Mouse (Mus musculus) myocyte (in vitro differentiated cells): ENCODE data around the gene Vopp1. TPM values are rescaled to one million over a fixed set of nuclear protein-coding genes. Genes with fewer than 3 reads are reported as not detected.

ENCODE experiments used
- H3K27me3 ChIP-seq: one replicate; pipeline ENCODE4 v1.6.1; 2011; ENCODE audit not compliant: control insufficient read depth, insufficient read depth, insufficient read length
- H3K36me3 ChIP-seq: one replicate; pipeline ENCODE4 v1.6.1; 2011; ENCODE audit not compliant: control insufficient read depth, insufficient read depth
- H3K4me2 ChIP-seq: one replicate; pipeline ENCODE4 v1.6.1; 2011; ENCODE audit warnings: low read depth, control low read depth
- H3K4me3 ChIP-seq: one replicate; pipeline ENCODE4 v1.5.1; 2011; ENCODE audit warnings: mild to moderate bottlenecking, control low read depth, moderate library complexity
- H3K79me2 ChIP-seq: one replicate; pipeline ENCODE4 v1.6.1; 2011; ENCODE audit not compliant: control insufficient read depth, insufficient read depth
- H3ac ChIP-seq: one replicate; pipeline ENCODE4 v1.6.1; 2011; ENCODE audit not compliant: control insufficient read depth, insufficient read length
- CEBPB ChIP-seq: IDR thresholded peaks from 2 replicates; pipeline ENCODE4 v1.6.1; 2011; ENCODE audit warnings: mild to moderate bottlenecking, moderate library complexity; ENCODE audit not compliant: poor library complexity, insufficient read depth, severe bottlenecking
- E2F4 ChIP-seq: IDR thresholded peaks from one replicate; pipeline ENCODE4 v1.6.1; 2011; ENCODE audit warnings: mild to moderate bottlenecking, control low read depth, moderate library complexity; ENCODE audit not compliant: insufficient read depth
- MAX ChIP-seq: IDR thresholded peaks from one replicate; pipeline ENCODE4 v1.6.1; 2011; ENCODE audit warnings: low read depth, mild to moderate bottlenecking, control low read depth
- MYOD1 ChIP-seq, 3 experiments: IDR thresholded peaks; one replicate each; pipeline ENCODE4 v1.6.1; 2011; ENCODE audit warnings: control low read depth in 2 of 3, low read depth in 2 of 3, mild to moderate bottlenecking in 2 of 3, moderate library complexity in 1 of 3; ENCODE audit not compliant: insufficient read length in 2 of 3, control insufficient read depth in 1 of 3
- MYOG ChIP-seq, 3 experiments: IDR thresholded peaks; one replicate each; pipeline ENCODE4 v1.6.1; 2011; ENCODE audit warnings: control low read depth in 2 of 3, low read depth in 2 of 3, mild to moderate bottlenecking in 2 of 3; ENCODE audit not compliant: insufficient read length in 2 of 3, control insufficient read depth in 1 of 3, insufficient read depth in 1 of 3
- POLR2A ChIP-seq: IDR thresholded peaks from one replicate; pipeline ENCODE4 v1.6.1; 2011; ENCODE audit warnings: low read depth, mild to moderate bottlenecking, control low read depth, moderate library complexity; ENCODE audit not compliant: insufficient read length
- POLR2AphosphoS2 ChIP-seq: IDR thresholded peaks from one replicate; pipeline ENCODE4 v1.6.1; 2011; ENCODE audit warnings: low read depth, control low read depth; ENCODE audit not compliant: insufficient read length
- REST ChIP-seq: IDR thresholded peaks from one replicate; pipeline ENCODE4 v1.6.1; 2011; ENCODE audit warnings: mild to moderate bottlenecking, control low read depth, moderate library complexity; ENCODE audit not compliant: insufficient read depth, insufficient read length
- SRF ChIP-seq: IDR thresholded peaks from one replicate; pipeline ENCODE4 v1.6.1; 2011; ENCODE audit warnings: low read depth; ENCODE audit not compliant: control insufficient read depth, insufficient read length
- TCF12 ChIP-seq: IDR thresholded peaks from one replicate; pipeline ENCODE4 v1.6.1; 2011; ENCODE audit warnings: mild to moderate bottlenecking, control low read depth; ENCODE audit not compliant: poor library complexity, insufficient read depth, severe bottlenecking
- TCF3 ChIP-seq: IDR thresholded peaks from one replicate; pipeline ENCODE4 v1.6.1; 2011; ENCODE audit warnings: low read depth, control low read depth; ENCODE audit not compliant: insufficient read length
- USF1 ChIP-seq: IDR thresholded peaks from one replicate; pipeline ENCODE4 v1.6.1; 2011; ENCODE audit warnings: low read depth, mild to moderate bottlenecking, control low read depth, moderate library complexity
- polyA plus RNA-seq: library from polyadenylated mRNA; unstranded; fragments of >200 nt; fragmentation: generic; extraction: Trizol; gene quantifications from one replicate; pipeline ENCODE4 v1.2.1, GENCODE M21; 2012; ENCODE audit warnings: missing spikeins

Gene Vopp1
- polyA plus RNA-seq, 1 experiment = 13.7 TPM

DNA sequence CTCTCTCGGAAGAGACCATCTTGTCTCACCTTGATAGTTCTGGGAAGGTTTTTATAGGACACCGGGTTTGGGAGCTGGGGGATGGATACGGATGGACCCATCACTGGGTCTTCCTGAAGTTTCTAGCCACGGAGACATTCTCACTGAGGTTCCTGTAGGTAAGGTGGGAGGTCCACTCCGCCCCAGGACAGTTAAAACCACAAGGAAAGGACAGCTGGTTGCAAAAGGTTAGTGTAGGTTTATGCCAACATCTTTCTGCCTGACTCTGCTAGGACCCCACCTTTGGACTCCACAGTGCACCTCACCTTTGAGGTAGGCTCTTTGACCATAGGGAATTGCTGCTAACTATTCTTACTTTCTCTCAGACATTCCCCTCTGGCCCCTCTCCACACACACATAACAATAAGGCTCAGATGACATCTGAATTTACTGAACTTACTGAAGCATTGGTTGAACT, 328 bp upstream of the Vopp1 start:
- Histone ChIP-seq H3K4me2 (peak overlapping the region; percentile 82), H3K36me3 (no peaks in the 10 kb centered on the region), H3K4me3 (peak overlapping the region; percentile 60), H3K79me2 (peaks cover 13% of the 10 kb centered on the region), H3ac (peak overlapping the region; percentile 85), H3K27me3 (no peaks in the 10 kb centered on the region)
- no peak for TF ChIP-seq E2F4
- TF ChIP-seq MYOD1 (IDR thresholded peaks at IDR 0.05; ENCODE audit: control insufficient read depth in 1 of 3, insufficient read length in 2 of 3, low read depth in 2 of 3) = no peak
- no peak for TF ChIP-seq CEBPB
- TF ChIP-seq SRF = no peak
- TF ChIP-seq POLR2AphosphoS2 = no peak
- no peak for TF ChIP-seq MAX
- no peak for TF ChIP-seq POLR2A
- TF ChIP-seq MYOG (IDR thresholded peaks at IDR 0.05; ENCODE audit: control insufficient read depth in 1 of 3, insufficient read depth in 1 of 3, insufficient read length in 2 of 3, low read depth in 2 of 3) = no peak
- no peak for TF ChIP-seq USF1
- TF ChIP-seq TCF12 = no peak
- TF ChIP-seq TCF3 = no peak
- TF ChIP-seq REST = no peak

DNA sequence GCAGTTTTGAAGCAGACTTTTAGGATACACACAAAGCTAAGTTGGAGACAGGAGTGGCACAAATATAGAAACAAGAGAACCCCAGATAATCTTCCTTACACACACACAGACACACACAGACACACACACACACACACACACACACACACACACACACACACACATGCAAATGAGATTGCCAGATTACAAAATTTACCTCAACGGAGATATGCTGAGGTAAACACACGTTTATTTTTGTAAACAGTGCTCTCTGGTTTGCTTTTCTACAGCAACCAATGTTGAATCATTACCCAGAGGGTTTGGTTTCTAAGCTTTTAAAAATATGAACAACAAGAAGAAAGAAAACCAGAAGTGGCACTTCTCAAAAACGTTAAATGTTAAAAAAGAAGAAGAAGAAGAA, 1.5 kb downstream of the Vopp1 start:
- Histone ChIP-seq H3K4me3 (peak overlapping the region; percentile 60), H3K27me3 (no peaks in the 10 kb centered on the region), H3K79me2 (peaks cover 13% of the 10 kb centered on the region), H3K36me3 (no peaks in the 10 kb centered on the region), H3K4me2 (peak overlapping the region; percentile 73), H3ac (no peak overlapping the region)
- TF ChIP-seq POLR2A = no peak
- TF ChIP-seq MAX = no peak
- TF ChIP-seq MYOD1 (IDR thresholded peaks at IDR 0.05; ENCODE audit: control insufficient read depth in 1 of 3, insufficient read length in 2 of 3, low read depth in 2 of 3) = no peak
- no peak for TF ChIP-seq MYOG (IDR thresholded peaks at IDR 0.05; ENCODE audit: control insufficient read depth in 1 of 3, insufficient read depth in 1 of 3, insufficient read length in 2 of 3, low read depth in 2 of 3)

DNA sequence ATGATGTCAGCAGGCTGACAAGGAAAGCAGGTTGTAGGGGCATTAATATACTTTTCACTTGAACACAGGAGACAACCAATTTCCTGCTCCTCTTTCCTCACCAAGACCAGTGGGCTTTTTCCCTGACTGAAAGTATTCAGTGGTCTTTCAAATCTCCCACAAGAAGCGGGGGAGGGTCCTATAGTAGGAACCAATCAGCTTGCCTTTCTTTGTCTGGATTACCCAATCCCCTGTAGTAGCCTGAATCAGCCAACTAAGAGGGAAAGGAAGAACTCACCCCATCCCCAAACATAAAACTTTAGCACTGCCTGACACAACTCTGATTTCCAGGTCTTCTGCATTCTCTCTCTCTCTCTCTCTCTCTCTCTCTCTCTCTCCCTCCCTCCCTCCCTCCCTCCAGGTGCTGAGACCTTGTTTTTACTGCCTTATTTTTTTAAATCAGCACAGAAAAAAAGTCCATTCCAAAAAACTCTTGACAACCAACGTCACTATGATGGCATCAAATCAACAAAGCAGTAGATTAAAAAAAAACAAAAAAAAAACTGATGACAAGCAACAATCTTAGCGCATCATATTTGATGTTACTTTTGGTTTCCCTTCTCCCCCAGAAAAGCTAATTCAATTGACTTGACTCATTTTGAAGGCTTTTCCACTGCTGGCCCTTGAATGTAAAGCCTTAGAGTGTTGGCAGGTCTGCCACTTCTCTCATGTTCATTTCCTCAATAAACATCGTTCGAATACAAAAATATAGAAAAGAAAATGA, 2.1 kb downstream of the Vopp1 start:
- Histone ChIP-seq H3K36me3 (no peaks in the 10 kb centered on the region), H3ac (no peak overlapping the region), H3K27me3 (no peaks in the 10 kb centered on the region), H3K4me3 (peak overlapping the region; percentile 60), H3K79me2 (peaks cover 16% of the 10 kb centered on the region), H3K4me2 (peak overlapping the region; percentile 73)
- TF ChIP-seq E2F4 (no peak), MYOD1 (IDR thresholded peaks at IDR 0.05; ENCODE audit: control insufficient read depth in 1 of 3, insufficient read length in 2 of 3, low read depth in 2 of 3) (no peak), MYOG (IDR thresholded peaks at IDR 0.05; ENCODE audit: control insufficient read depth in 1 of 3, insufficient read depth in 1 of 3, insufficient read length in 2 of 3, low read depth in 2 of 3) (no peak), POLR2AphosphoS2 (no peak), MAX (no peak)

DNA sequence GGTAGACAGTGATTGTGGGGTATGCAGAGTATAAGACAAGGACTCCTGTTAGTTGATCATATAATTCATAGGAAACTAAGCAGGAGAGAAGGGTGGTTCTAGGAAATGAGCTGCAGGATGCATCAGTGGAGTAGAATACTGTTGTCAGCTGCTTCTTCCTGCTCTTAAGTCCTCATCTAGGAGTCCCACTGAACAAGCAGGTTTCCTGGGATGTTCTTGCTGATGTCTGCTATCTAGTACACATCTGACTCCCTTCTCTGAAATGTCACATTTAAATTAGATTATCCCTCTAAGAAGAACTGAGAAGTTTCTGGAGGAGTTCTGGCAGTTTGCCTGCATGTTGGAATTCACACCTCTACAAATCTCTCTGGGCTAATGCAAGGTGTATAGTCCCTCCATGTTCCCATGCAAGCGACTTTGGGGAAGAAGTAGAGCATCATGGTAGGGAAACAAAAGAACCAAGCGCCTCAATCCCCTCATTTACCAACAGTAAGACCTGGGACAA, 10.5 kb downstream of the Vopp1 start:
- H3ac ChIP-seq = no peak overlapping the region
- H3K36me3 ChIP-seq = no peaks in the 10 kb centered on the region
- no peak for TF ChIP-seq TCF3
- TF ChIP-seq E2F4 = no peak
- no peak for TF ChIP-seq MYOD1 (IDR thresholded peaks at IDR 0.05; ENCODE audit: control insufficient read depth in 1 of 3, insufficient read length in 2 of 3, low read depth in 2 of 3)
- TF ChIP-seq MYOG (IDR thresholded peaks at IDR 0.05; ENCODE audit: control insufficient read depth in 1 of 3, insufficient read depth in 1 of 3, insufficient read length in 2 of 3, low read depth in 2 of 3) = no peak
- no peak for TF ChIP-seq USF1
- TF ChIP-seq MAX = no peak
- no peak for TF ChIP-seq POLR2AphosphoS2
- no peak for TF ChIP-seq REST
- TF ChIP-seq POLR2A = no peak
- TF ChIP-seq SRF = no peak
- no peak for TF ChIP-seq CEBPB
- H3K27me3 ChIP-seq = no peaks in the 10 kb centered on the region
- H3K79me2 ChIP-seq = peaks cover 15% of the 10 kb centered on the region
- H3K4me3 ChIP-seq = no peak overlapping the region
- H3K4me2 ChIP-seq = no peak overlapping the region
